Mouse (Mus musculus): ENCODE data around the gene Sbf1. TPM values are rescaled to one million over a fixed set of nuclear protein-coding genes. Genes with fewer than 3 reads are reported as not detected.
A peak's percentile ranks its signal among the peaks of the same experiment; 100 is the strongest.

The Sbf1 gene
- polyA plus RNA-seq, 1 experiment from 2014 or later, result 88.7 TPM

DNA sequence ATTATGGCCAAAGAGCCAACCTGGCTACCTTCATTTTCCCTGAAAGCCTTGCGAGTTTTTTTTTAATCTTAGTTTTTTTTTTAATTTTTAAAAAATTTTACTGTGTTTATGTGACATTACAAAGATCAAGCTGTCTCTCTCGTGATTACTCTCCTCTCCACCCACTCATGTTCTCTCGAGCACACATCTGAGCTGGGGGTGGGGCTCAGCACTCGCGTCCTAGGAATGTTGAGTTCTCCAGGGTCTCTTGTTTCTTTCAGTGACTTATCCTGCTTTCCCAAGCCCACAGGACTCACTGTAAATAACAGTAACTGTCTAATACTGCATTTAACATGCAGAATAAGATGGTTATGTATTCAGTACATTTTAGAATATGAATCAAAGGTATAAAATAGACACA, 50.6 kb downstream of the Sbf1 start:
- H3K36me3 ChIP-seq, result peaks cover 74% of the 10 kb centered on the region
- no peaks in the 10 kb centered on the region for H3K9me3 ChIP-seq
- H3K4me3 ChIP-seq (replicated peaks), result no peak overlapping the region
- no peaks in the 10 kb centered on the region for H3K27me3 ChIP-seq
- 91% methylated on average over 5 of the region's 5 CpGs for WGBS
- H3K4me1 ChIP-seq (replicated peaks), result no peaks in the 10 kb centered on the region
- H3K9ac ChIP-seq (replicated peaks), result no peak overlapping the region
- no peak for ATAC-seq
- H3K27ac ChIP-seq, result no peak overlapping the region
- H3K4me2 ChIP-seq (replicated peaks), result no peak overlapping the region

- no peak overlapping the region for H3K27ac ChIP-seq
- H3K4me3 ChIP-seq (replicated peaks), result no peak overlapping the region
- H3K4me2 ChIP-seq (replicated peaks), result no peak overlapping the region
- no peak overlapping the region for H3K9ac ChIP-seq (replicated peaks)
- 94% methylated on average over 5 of the region's 5 CpGs for WGBS
- ATAC-seq, result no peak
- no peaks in the 10 kb centered on the region for H3K9me3 ChIP-seq
- peaks cover 73% of the 10 kb centered on the region for H3K36me3 ChIP-seq
- H3K27me3 ChIP-seq, result no peaks in the 10 kb centered on the region
- H3K4me1 ChIP-seq (replicated peaks), result peaks cover 18% of the 10 kb centered on the region
Observed at GRCm38 (mm10) chr15:89258997-89259396, 56.1 kb downstream of the Sbf1 start.

DNA sequence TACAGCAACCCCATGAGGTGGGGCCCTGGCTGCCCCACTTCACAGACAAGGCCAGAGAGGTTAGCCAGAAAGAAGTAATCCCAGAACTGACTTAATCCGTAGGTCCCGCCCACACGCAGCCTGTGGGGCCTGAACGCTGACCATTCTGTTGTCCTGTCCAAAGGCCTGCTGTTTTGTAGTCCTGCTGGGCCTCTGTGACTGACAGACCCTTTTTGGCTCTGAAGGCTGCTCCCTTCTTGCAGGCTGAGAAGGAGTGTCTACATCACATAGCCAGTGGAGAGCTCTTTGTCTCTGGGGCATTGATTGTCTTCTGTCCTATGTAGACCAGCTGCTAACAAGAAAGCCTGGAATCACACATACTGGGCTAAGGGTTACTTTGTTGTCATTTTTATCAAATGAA, 59.8 kb downstream of the Sbf1 start:
- peaks cover 71% of the 10 kb centered on the region for H3K36me3 ChIP-seq
- H3K9me3 ChIP-seq, result no peaks in the 10 kb centered on the region
- WGBS, result 14% methylated on average over 4 of the region's 4 CpGs
- peak overlapping the region; percentile 57 for H3K27ac ChIP-seq
- peak; percentile 77 for ATAC-seq
- H3K9ac ChIP-seq (replicated peaks), result no peak overlapping the region
- no peak overlapping the region for H3K4me2 ChIP-seq (replicated peaks)
- no peaks in the 10 kb centered on the region for H3K27me3 ChIP-seq
- H3K4me1 ChIP-seq (replicated peaks), result peaks cover 18% of the 10 kb centered on the region
- H3K4me3 ChIP-seq (replicated peaks), result no peak overlapping the region

DNA sequence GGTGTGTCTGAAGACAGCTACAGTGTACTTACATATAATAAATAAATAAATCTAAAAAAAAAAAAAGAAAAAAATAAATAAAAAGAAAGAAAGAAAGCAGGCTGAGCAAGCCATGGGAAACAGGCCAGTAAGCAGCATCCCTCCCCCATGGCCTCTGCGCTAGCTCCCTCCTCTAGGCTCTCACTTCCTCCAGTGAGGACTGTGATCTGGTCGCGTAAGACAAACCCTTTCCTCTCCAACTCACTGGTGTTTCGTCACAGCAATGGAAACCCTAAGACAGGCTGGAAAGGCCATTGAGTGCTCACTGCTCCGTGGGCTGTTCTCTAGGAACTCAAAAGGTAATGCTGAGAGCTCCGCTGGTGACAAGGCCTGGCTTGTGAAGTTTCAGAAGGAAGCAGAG, 66.0 kb downstream of the Sbf1 start:
- Histone ChIP-seq H3K9ac (replicated peaks) (no peak overlapping the region), H3K27ac (no peak overlapping the region), H3K4me2 (replicated peaks) (no peak overlapping the region), H3K36me3 (peaks cover 52% of the 10 kb centered on the region), H3K27me3 (no peaks in the 10 kb centered on the region), H3K4me1 (replicated peaks) (0 out of 2 replicates have a peak, but pooled peaks cover under 1% of the 10 kb centered on the region), H3K9me3 (no peaks in the 10 kb centered on the region), H3K4me3 (replicated peaks) (no peak overlapping the region)
- WGBS, result 91% methylated on average over 6 of the region's 6 CpGs
- no peak for ATAC-seq

- Histone ChIP-seq H3K36me3 (peaks cover 39% of the 10 kb centered on the region), H3K27me3 (no peaks in the 10 kb centered on the region), H3K4me2 (replicated peaks) (no peak overlapping the region), H3K4me3 (replicated peaks) (no peak overlapping the region), H3K9me3 (no peaks in the 10 kb centered on the region), H3K9ac (replicated peaks) (no peak overlapping the region), H3K27ac (no peak overlapping the region), H3K4me1 (replicated peaks) (no peaks in the 10 kb centered on the region; the same call in 1 of the 2 replicates)
- ATAC-seq, result no peak
- WGBS, result 68% methylated on average over 2 of the region's 2 CpGs
Observed at GRCm38 (mm10) chr15:89241025-89241424, 74.1 kb downstream of the Sbf1 start.

DNA sequence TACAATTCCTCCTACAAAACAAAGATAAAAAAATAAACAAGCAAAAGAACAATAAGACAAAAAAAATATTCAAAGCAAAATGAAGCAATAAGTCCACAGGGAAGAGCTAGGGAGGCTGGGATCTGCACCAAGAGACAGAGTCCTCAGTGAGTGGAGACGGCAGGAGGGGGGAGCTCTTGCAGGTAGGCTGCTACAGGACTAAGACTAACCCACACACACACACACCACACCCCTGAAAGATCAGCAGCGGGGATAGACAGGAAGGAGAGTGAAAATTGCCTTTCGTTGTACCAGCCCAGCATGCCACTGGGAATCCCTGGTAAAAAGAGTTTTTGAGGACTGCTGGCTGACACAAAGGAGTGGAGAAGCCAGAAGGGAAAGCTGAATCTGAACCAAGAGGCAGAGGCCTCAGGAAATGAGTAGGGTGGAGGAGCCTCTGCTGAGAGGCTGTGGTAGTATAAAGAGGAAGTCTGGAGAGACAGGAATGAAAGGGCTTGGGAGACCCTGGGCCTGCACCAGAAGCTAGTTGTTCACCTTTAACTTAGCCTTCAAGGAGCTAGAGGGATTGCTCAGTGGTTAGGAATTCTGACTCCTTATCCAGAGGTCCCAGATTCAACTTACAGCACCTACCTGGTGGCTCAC, 75.2 kb downstream of the Sbf1 start:
- H3K9me3 ChIP-seq, result no peaks in the 10 kb centered on the region
- no peak overlapping the region for H3K27ac ChIP-seq
- H3K4me2 ChIP-seq (replicated peaks), result no peak overlapping the region
- no peak overlapping the region for H3K4me3 ChIP-seq (replicated peaks)
- no peak for ATAC-seq
- WGBS, result 67% methylated on average over 3 of the region's 3 CpGs
- no peaks in the 10 kb centered on the region; the same call in 1 of the 2 replicates for H3K4me1 ChIP-seq (replicated peaks)
- peaks cover 35% of the 10 kb centered on the region for H3K36me3 ChIP-seq
- H3K9ac ChIP-seq (replicated peaks), result no peak overlapping the region
- H3K27me3 ChIP-seq, result no peaks in the 10 kb centered on the region

Small RNA genes within 50 kb of the gene (microRNA-seq; reads per million reads assigned to microRNA genes)
- 0.82 reads per million for gene Mir6959

Other genes starting within 250 kb of the Sbf1 start
- 36.8 and 40.7 TPM in 2 replicates for gene Trabd, start 240.2 kb downstream of the Sbf1 start, polyA plus RNA-seq (2015; fragmentation: Nextera tagmentation; extraction: Ambion mirVana)
- gene Selenoo, start 226.2 kb downstream of the Sbf1 start, polyA plus RNA-seq (2015; fragmentation: Nextera tagmentation; extraction: Ambion mirVana), result 20.2 and 23.9 TPM in 2 replicates
- gene Tubgcp6, start 192.2 kb downstream of the Sbf1 start, polyA plus RNA-seq (2015; fragmentation: Nextera tagmentation; extraction: Ambion mirVana), result 17.4 and 19.9 TPM in 2 replicates
- 25.0 and 26.0 TPM in 2 replicates for gene Hdac10, start 186.6 kb downstream of the Sbf1 start, polyA plus RNA-seq (2015; fragmentation: Nextera tagmentation; extraction: Ambion mirVana)
- gene Mapk12, start 174.6 kb downstream of the Sbf1 start, polyA plus RNA-seq (2015; fragmentation: Nextera tagmentation; extraction: Ambion mirVana), result 8.2 TPM in 2 replicates
- gene Mapk11, start 165.7 kb downstream of the Sbf1 start, polyA plus RNA-seq (2015; fragmentation: Nextera tagmentation; extraction: Ambion mirVana), result 39.8 and 44.2 TPM in 2 replicates
- 102 and 115 TPM in 2 replicates for gene Plxnb2, start 134.5 kb downstream of the Sbf1 start, polyA plus RNA-seq (2015; fragmentation: Nextera tagmentation; extraction: Ambion mirVana)
- 84.0 and 85.3 TPM in 2 replicates for gene Dennd6b, start 118.8 kb downstream of the Sbf1 start, polyA plus RNA-seq (2015; fragmentation: Nextera tagmentation; extraction: Ambion mirVana)
- 75.7 and 86.6 TPM in 2 replicates for gene Ppp6r2, start 103.8 kb downstream of the Sbf1 start, polyA plus RNA-seq (2015; fragmentation: Nextera tagmentation; extraction: Ambion mirVana)
- gene Adm2, start 7.4 kb upstream of the Sbf1 start, polyA plus RNA-seq (2015; fragmentation: Nextera tagmentation; extraction: Ambion mirVana), result not detected in 2 replicates
- gene Miox, start 19.1 kb upstream of the Sbf1 start, polyA plus RNA-seq (2015; fragmentation: Nextera tagmentation; extraction: Ambion mirVana), result not detected in 2 replicates
- gene Lmf2, start 40.3 kb upstream of the Sbf1 start, polyA plus RNA-seq (2015; fragmentation: Nextera tagmentation; extraction: Ambion mirVana), result 32.1 and 36.4 TPM in 2 replicates
- gene Ncaph2, start 40.4 kb upstream of the Sbf1 start, polyA plus RNA-seq (2015; fragmentation: Nextera tagmentation; extraction: Ambion mirVana), result 121 and 130 TPM in 2 replicates
- gene Sco2, start 58.5 kb upstream of the Sbf1 start, polyA plus RNA-seq (2015; fragmentation: Nextera tagmentation; extraction: Ambion mirVana), result 7.3 and 9.4 TPM in 2 replicates
- 2.3 and 2.4 TPM in 2 replicates for gene Tymp, start 61.7 kb upstream of the Sbf1 start, polyA plus RNA-seq (2015; fragmentation: Nextera tagmentation; extraction: Ambion mirVana)
- 1.3 TPM in 2 replicates for gene Odf3b, start 64.0 kb upstream of the Sbf1 start, polyA plus RNA-seq (2015; fragmentation: Nextera tagmentation; extraction: Ambion mirVana)
- gene Klhdc7b, start 69.6 kb upstream of the Sbf1 start, polyA plus RNA-seq (2015; fragmentation: Nextera tagmentation; extraction: Ambion mirVana), result not detected in 2 replicates
- not detected in 2 replicates for gene Syce3, start 95.2 kb upstream of the Sbf1 start, polyA plus RNA-seq (2015; fragmentation: Nextera tagmentation; extraction: Ambion mirVana)
- gene Cpt1b, start 110.6 kb upstream of the Sbf1 start, polyA plus RNA-seq (2015; fragmentation: Nextera tagmentation; extraction: Ambion mirVana), result 0.94 and 1.3 TPM in 2 replicates
- gene C730034F03Rik, start 114.3 kb upstream of the Sbf1 start, polyA plus RNA-seq (2015; fragmentation: Nextera tagmentation; extraction: Ambion mirVana), result 6.6 and 6.9 TPM in 2 replicates
- not detected in 2 replicates for gene Gm44502, start 114.4 kb upstream of the Sbf1 start, polyA plus RNA-seq (2015; fragmentation: Nextera tagmentation; extraction: Ambion mirVana)
- gene Chkb, start 114.6 kb upstream of the Sbf1 start, polyA plus RNA-seq (2015; fragmentation: Nextera tagmentation; extraction: Ambion mirVana), result 79.7 and 81.4 TPM in 2 replicates
- gene Mapk8ip2, start 138.6 kb upstream of the Sbf1 start, polyA plus RNA-seq (2015; fragmentation: Nextera tagmentation; extraction: Ambion mirVana), result 72.9 and 75.9 TPM in 2 replicates
- gene Arsa, start 162.1 kb upstream of the Sbf1 start, polyA plus RNA-seq (2015; fragmentation: Nextera tagmentation; extraction: Ambion mirVana), result 16.7 and 17.6 TPM in 2 replicates
- gene Shank3, start 184.3 kb upstream of the Sbf1 start, polyA plus RNA-seq (2015; fragmentation: Nextera tagmentation; extraction: Ambion mirVana), result 13.3 and 14.8 TPM in 2 replicates

Data from midbrain, embryonic 13.5 days (tissue).